Mouse (Mus musculus) ovary, postnatal 14 days (tissue): Measurements from ENCODE around the gene Tubgcp4.
"Not testable (repeated sequence)": the region's sequence is repeated elsewhere in the genome, so short reads cannot be mapped to it uniquely, and the experiment has no call there.

Experiments
- DNase-seq: peaks from one replicate; pipeline ENCODE4 v3.0.0; 2022; ENCODE audit warnings: low spot score

Gene Tubgcp4

DNA sequence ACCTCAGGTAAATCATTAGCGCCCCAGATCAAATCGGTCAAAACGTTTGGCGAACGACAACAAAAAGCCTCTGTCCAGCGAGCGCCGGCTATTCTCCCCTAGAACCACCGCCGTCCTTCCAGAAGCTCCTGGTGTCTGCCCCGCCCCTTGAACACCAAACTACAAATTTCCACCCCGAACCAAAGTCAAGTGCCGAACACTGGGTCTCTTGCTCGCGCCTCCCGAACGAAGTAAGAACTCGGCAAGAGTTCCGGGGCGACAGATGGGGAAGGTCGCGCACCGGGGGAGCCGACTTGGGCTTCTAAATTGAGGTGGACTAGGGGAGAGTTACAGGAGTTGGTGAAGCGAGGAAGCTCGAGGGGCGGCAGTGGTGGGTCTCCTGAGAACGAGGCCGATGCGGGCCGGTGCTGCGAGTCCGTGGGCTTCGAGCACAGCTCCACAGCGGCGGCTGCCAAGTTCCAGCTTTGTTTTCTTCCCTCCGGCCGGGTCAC is at the start of gene Tubgcp4:
Tubgcp4 (plus strand) TSS at position 174 of the 491 bp plus-strand sequence.
- DNase-seq: peak; percentile 43

DNA sequence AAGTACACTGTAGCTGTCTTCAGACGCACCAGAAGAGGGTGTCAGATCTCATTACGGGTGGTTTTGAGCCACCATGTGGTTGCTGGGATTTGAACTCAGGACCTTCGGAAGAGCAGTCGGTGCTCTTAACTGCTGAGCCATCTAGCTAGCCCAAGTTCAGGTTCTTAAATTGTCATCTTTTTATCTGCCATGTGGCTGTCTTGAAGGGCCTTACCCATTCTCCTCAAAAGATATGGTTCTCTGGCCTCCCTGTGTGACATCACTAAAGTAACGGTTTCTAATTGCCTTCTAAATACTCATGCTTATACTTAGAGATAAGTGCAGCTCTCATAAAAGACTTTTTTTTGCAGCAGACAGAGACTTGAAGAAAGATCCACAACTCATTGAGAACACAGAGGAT is 44.2 kb upstream of the Tubgcp4 start:
- not testable (repeated sequence) for DNase-seq

GRCm38 (mm10) chr2:121127536-121127935 is 42.9 kb upstream of the Tubgcp4 start:
- DNase-seq: no peak

GRCm38 (mm10) chr2:121128865-121129620 is 41.4 kb upstream of the Tubgcp4 start:
- DNase-seq: no peak

GRCm38 (mm10) chr2:121132822-121133221 is 37.6 kb upstream of the Tubgcp4 start:
- DNase-seq: no peak

- DNase-seq: no peak
These were observed 33.1 kb upstream of the Tubgcp4 start for GRCm38 (mm10) chr2:121137371-121137770.

DNA sequence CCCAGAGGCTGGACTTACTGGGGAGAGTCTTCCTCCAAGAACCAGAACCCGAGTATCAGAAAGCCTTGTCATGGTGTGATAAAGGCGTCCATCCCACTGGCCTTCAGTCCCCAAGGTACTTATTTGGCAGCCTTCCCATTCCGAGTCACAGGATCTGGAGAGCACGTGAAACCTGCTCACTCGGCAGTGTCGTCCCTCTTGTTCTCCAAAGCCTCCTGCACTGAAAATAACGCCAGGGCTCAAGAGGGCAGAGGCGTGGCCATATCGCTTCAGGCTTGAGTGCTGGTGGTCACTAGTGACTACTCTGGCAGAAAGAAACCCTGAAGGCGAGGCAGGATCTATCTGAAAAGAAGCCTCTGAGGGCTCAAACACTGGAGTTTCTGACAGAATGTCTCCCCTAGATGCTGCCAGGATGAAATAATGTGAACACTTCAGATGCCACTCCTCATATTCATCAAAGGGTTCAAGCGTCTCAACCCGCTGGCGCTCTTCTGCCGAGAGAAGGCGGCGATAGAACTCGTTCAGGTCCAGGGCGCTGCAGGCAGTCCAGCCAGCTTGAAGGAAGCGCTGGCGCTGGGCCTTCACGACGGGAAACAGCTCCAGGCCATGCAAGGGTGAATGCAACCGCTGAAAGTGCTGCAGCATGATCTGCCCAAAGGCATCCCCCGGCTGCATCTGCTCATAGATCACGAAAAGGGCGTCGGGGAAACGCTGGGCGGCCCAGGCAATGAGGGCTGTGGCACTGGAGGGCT is 31.0 kb upstream of the Tubgcp4 start:
- peak; percentile 27 for DNase-seq

GRCm38 (mm10) chr2:121140018-121140882 is 30.2 kb upstream of the Tubgcp4 start, which contains the start of the genes Adal and Lcmt2:
TSS of gene Adal (plus strand) at chr2:121140428.
TSS of gene Lcmt2 (minus strand) at chr2:121140653.
- peak; percentile 85 for DNase-seq

DNA sequence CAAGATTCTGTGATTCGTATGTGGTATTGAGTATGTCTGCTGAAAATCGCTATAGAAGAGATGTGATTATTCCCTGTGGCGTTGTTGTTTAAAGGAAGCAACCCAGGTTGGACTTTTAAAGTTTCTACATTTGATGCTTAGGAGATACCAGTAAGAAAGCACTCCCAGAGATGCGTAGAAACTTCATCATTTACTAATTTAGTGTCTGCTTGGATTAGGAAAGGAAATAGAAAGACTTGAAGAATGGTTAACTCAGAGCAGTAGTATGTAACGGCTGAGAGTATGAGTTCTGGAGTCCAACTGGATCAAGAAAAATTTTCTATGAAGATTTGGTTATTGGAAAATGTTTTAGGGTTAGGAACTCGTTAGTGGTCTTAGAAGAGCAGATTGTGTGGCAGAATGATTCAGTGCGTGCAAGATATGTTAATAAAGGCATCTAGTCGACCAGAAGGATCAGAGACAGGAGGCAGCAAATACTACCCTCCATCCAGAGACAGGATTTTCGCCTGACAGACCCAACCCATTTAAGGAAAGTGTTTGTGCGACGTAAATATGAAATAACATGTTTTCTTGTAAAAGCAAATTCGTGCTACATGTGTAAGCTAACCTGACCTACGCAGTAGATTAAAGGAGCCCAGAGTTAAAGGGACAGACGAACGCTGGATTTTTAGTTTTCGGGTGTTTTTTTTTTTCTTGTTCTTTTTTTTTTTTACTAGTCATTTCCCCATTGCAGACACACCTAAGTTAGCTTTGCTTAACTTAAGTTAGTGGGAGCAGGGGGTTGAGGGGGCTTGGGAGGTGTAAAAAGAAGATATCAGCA is 29.0 kb upstream of the Tubgcp4 start:
- DNase-seq: no peak

DNA sequence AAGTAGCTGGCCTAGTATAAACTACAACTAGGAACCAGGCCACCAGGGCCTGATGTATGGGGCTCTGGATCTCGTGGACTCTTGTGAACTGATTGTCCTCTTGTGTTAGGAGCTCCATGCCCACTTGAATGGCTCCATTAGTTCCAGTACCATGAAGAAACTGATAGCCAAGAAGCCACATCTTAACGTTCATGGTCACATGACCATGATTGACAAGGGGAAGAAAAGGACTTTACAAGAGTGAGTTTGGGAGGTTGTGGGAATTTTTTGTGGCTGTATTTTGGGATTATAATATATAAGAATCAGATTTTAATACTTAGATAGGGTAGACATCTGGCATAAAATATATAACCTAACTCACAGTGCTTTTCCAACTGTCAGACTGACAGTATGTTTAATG is 28.0 kb upstream of the Tubgcp4 start:
- no peak for DNase-seq

DNA sequence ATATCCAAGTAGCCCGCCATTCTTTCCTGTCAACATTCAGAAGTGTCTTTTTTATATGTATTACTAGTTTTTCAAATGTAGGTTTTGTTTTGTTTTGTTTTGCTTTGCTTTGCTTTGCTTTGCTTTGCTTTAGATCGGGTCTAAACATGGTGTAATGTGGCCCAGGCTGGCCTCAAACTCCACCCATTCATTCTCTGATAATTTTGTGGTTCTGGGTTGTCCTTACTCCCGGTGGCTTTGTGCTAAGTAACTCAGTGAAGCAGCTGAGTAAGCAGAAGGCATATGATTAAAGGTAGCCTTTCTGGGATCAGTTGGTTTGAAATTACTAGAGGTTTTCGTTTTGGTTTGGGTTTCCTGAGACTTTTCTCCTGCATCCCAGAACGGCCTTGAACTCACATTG is 20.8 kb upstream of the Tubgcp4 start:
- no peak for DNase-seq

GRCm38 (mm10) chr2:121153100-121153499 is 17.4 kb upstream of the Tubgcp4 start:
- DNase-seq: no peak

GRCm38 (mm10) chr2:121169173-121169572 is 1.3 kb upstream of the Tubgcp4 start:
- DNase-seq: no peak

DNA sequence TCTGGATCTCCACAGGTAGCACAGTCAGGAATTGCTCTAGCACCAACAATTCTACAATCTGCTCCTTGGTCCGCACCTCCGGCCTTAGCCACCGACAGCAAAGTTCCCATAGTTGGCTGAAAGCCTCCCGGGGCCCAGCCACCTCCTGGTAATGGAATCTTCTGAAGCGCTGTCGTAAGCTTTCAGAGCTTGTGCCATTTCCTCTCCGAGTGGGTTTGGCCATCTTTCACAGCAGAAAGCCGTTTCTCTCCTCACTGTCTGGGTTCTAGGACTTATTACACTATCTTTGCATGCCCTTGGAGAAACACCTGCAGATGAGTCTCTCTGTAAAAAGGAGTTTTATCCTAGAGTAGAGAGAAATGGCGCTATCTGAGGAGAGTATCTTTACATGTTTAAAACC is 552 bp upstream of the Tubgcp4 start:
- peak; percentile 16 for DNase-seq

GRCm38 (mm10) chr2:121170980-121171742 is 707 bp downstream of the Tubgcp4 start, which contains the start of gene Zscan29:
TSS of gene Zscan29 (minus strand) at chr2:121171125.
- peak; percentile 86 for DNase-seq

GRCm38 (mm10) chr2:121178828-121179479 is 8.5 kb downstream of the Tubgcp4 start:
- no peak for DNase-seq

- no peak for DNase-seq
These were observed 13.0 kb downstream of the Tubgcp4 start for GRCm38 (mm10) chr2:121183431-121183830.

DNA sequence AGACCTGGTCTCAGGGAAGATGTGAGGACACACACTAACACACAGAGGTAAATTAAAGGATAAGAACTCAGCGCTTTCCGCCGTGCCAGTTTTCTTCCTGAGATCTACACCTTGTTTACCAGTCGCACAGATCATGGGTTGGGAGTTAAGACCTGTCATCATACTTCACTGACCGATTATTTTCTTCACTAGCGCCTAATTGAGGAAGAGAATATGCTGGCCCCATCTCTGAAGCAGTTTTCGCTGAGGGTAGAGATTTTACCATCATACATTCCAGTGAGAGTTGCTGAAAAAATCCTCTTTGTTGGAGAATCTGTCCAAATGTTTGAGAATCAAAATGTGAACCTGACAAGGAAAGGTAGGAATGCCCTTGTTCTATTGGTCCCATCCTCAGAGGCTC is 13.7 kb downstream of the Tubgcp4 start:
- DNase-seq: no peak

DNA sequence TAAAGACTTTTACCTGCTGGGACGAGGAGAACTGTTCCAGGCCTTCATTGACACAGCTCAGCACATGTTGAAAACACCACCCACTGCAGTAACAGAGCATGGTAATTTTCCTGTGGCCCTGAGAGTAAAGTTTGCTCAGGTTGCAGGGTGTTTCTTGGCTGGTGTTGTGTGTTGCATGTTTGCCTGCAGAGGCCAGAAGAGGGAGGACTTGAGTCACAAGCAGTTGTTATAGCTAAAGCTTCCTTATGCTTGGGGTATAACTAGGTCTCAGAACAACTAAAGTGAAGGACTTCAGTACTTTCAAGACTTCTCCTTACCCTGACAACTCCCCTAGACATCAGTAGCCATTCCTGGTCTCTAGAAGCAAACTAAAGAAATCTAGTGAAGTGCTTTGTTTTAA is 18.1 kb downstream of the Tubgcp4 start:
- DNase-seq: no peak

DNA sequence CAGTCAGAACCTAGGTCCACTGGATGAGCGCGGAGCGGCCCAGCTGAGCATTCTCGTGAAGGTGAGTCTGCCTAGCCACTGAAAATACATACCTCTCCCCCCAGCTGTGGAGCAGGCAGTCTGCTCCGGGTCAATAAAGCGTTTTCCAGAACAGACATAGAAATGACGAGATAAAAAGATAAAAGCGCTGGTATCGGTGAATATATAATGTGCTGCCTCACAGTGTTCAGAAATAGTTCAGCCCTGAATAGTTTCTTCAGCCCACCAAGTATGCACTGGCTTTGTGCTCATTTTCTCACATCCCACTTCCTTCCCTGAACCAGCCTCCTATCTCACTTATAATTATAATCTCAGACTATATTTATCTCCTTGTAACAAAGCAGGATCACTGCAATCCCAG is 25.0 kb downstream of the Tubgcp4 start:
- DNase-seq: no peak
